Mouse (Mus musculus) urinary bladder, postnatal 10 days (tissue): ENCODE results near the gene Otx2.
"Not testable (repeated sequence)": the region's sequence is repeated elsewhere in the genome, so short reads cannot be mapped to it uniquely, and the experiment has no call there.

Experiments used
- DNase-seq: peaks from one replicate; pipeline ENCODE4 v3.0.0; 2022; ENCODE audit warnings: low spot score

The Otx2 gene

DNA sequence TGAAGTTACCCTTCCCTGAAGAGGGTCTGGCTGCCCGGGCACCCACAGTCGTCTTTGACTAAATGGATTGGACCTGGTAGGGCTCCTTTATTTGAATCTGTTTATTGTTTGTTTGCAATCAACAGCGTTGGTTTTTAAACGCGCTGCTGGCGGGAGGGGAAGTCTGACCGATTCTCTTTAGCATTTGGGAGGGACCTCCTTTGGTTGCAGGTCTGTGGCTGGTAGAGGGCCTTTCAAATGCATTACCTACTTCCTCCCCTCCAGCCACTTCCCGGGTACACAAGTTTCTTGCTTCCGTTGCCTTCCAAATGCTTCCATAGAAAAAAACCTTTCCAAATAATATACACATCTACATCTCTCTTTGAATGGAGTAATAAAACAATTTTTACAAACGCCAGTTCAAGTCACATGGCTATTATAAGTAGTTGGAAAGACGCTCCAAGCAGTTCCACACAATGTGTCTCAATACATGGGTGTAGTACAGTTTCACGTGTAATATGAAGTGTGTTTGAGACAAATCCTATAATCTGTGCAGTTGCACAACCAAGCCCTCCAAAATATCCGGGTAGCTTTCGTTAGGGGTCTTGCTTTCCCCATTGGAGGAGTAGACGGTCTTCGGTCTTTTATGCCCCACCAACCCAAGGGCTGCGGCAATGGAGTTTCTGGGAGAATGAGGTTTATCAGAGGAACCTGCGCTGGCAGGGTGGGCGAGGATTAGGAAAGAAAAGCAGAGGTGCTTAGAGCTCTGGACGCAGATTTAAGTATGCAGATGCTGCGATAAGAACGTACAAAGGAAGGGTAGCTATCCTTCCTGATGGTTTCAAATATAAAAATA, 19.7 kb downstream of the Otx2 start:
- no peak for DNase-seq

DNA sequence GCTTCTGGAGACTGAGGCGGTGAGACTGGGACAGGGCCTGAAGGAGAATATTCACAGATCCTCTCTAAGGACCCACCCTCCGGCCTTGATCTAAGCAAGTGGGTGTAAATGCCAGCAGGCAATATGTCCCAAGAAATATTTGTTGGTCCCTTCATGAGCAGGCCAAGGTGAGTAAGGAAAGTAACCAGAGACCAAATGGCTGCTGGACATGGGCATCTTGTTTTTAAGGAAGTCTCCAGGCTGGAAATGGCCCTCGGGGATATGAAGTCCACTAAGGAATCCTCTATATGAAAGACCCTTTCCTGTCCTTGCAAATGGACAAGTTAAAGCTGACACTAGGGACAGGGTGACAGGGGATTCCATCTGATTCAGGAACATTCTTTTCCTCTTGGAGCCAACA, 20.5 kb downstream of the Otx2 start:
- no peak for DNase-seq

DNA sequence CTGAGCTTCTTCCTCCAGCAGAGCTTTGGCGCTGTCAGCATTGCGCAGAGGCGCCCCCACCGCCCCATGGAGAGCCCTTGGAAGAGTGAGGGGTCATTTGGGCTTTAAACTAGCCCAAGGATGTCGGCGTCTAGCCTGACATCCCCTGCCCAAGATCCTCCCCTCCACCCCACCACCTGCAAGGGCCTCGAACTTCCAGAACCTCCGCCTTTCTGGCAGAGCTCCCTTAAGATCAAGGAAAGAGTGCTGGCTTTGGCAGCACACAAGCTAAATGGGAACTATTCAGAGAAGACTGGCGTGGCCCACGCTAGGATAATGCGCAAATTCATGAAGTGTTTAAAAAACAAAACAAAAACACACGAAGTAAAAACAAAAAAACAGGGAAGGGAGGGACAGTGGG, 21.4 kb downstream of the Otx2 start:
- DNase-seq, result no peak

DNA sequence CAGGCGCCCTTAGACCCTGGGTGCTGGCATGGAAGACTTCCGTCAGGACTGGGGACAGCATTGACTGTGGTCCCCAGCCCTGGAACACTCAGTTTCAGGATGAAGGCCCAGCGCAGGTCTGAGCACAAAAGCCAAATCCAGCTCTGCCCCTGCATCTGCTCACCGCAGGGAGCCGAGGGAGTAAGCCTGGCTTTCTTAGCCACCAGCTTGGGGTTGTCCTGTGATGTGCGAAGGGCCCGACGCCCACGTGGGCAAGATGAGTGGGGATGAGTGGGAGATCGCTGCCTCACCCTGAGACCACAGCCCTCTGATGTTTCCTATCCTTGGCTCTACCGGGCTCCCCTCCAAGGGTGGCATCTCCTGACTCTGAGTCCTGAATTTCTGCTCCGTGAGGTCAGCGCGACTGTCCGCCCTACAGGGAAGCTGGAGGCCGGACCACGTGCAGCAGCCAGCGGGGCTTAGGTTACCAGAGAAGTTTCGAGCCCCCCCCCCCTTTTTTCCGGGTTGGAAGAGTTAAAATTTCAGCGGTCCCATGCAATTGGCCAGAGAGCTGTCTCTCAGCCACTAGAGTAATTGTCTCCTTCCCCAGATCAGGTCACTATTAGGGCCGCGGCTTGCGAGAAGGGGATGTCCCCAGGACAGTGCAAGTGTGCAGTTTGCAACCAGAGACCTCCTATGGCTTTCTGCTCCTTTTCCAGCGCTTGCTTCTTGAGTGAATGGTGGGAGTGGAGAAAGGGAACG, 22.0 kb downstream of the Otx2 start:
- DNase-seq, result no peak

DNA sequence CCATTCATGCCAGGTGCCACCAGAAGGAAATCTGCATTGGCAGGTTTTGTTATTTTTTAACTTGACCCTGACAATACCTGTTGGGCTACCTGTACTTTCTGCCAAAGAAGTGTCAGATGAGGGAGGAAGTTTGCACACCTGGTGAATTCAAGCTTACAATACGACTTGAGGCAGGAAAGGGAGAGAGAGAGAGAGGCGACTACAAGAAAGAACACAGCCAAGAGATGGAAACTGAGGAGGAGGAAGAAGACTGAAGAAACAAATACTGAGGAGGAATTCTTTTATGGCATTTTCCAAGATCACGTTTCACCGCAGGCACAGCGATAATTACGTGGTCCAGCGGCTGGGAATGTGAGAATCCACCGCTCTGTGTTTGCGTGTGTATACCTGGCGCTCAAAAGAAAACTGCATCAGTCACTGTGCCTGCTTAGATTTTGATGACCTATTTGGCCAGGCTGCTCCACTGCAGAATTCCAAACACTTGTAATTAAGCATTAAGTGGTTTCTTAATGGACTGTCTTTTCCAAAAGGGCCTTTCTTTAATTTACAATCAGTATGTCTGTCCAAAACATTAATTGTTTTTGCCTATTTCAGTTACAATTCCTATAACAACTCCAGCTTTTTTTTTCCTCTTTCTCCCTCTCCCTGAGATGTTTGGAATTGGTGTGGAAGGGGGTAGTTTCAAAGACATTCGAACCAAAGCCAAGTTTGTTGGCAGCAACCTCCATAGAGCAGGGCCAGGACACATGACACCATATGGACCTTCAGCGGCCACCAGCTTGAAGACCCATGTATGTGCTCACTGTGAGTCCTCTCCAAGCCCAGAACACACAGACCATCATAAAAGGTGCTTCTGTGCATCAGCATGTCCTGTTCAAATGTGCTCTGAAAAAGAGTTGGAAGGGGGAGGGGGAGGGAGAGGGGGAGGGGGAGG, 31.9 kb downstream of the Otx2 start:
- DNase-seq, result no peak

DNA sequence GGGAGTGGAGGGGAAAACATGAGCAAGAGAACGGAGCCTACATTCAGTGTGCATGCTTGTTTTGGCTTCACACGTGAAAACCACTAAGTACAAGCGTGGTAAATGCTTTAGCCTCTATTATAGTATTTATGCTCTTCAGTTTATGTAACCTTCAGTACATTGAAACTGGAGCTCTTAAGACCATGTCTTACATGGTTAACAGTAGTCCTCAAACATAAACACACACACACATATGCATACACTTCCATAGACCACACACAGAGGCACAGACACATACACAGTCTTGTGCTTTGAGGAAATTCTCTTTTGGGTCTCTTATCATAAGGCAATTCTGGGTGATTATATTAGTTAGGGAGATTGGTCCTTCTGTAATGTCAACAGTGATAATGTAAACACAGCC, 40.5 kb downstream of the Otx2 start:
- no peak for DNase-seq

DNA sequence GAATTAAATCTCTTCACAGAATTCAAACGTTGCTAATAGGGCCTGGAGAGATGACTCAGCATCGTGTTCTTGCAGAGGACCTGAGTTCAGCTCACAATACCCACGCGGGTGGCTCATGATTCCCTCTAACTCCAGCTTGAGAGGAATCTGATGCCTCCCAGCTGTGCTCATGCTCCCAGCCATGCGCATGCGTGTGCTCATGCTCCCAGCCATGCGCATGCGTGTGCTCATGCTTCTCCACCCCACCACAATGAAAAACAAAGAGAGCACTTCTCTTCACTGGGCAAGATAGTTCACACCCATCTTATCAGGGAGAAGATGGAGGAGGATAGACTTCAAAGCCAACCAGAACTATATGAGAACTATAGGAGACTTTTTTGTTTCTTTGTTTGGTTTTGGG, 41.3 kb downstream of the Otx2 start:
- DNase-seq, result no peak

DNA sequence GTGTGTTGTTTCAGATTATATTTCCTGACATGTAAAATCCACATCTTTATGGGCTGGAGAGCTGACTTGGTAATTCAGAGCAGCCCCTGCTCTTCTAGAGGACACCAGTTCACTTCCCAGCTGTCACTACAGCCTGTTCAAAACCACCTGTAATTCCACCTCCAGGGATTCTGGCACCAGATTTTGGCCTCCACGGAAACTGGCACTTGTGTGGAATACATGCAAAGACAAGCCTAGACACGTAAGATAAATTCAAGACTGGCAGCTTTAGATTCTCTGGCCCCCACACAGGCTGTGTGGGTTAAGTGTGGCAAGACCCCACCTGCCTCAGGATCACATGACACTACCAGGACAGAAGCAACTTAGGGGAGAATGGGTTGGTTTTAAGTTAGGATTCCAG, 42.1 kb downstream of the Otx2 start:
- no peak for DNase-seq

DNA sequence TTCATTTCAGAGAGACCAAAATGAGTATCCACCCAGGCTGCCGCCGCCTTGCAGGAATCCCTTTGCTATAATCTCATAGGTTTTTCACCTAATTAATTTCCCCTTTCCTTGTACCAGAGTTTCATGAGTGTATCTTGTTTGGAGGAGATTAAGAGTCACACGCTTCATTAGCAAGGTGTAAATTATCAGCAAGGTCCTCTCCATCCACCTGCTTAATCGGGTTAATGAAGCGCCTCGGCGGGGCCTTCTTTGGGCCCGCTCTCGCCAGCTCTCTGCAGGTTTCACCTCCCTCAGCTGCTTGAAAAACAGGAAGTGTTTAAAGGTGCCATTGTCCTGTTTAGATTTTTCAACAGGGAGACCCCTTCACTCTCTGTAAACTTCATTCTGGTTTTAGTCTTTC, 44.2 kb downstream of the Otx2 start:
- DNase-seq, result no peak

DNA sequence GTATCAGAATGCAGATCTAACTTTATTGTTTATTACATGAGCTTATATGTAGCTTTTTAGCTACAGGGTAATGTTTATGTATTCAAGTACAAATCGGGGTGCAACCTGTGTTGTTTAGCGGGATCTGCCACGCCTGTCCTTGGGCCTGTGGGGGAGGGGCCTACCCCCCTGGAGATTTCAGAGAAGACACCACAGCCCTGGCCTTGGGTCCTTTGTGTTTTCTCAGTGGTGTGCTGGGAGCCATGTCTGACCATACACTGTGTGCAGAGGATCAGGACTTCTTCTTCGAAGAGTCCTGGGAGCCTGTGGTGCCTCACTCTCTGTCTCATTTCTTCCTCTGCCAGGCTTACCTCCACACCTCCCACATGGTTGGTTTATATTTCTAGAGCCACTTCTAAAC, 47.3 kb downstream of the Otx2 start:
- DNase-seq, result no peak

DNA sequence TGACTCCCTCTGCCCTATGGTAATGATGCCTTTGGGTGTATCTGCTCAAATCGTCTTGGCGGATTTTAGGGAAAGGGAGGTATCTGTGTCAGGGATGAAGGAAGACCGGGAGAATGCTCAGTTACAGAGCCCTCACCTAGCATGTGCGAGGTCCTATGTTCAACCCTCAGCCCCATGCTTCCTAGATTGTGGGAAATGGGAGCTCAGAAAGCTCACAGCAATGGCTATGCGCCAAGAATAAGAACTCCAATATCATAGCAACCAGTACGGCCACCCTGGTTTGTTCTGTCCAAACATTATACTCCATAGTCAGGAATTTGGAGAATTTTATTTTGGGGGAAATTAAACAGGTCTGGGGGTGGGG, 48.3 kb downstream of the Otx2 start:
- DNase-seq, result no peak

DNA sequence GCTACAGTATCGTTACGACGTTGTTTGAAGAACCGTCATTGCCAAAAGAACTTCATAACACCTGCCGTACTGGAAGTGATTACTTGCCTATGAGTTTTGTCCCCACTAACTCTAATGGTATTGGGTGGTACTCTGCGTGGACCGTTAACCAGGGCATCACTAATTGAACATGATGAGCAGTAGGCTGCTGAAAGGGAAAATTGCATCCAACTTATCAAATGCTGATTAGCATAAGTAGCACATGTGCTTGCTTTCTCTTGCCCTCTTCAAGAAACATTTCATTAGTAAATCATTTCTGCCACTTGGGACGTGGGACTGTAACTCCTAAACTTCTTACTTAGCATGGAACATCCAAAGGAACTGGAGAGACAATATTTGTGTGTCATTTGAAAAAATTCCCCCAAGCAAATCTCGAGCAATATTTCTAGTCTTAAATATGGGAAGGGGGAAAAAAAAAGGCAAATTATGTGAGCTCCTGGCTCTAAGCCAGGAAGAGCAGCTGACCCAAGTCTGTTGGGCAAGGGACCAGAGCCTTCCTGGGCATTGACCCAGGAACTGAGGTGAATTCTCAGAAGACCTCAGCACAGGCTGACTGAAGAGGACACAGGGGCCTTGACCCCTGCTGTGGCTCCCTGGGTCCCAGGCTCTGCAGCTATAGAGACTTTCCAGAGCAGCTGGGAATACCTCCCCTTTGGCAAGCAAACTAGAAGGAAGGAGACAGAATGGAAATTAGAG, 48.9 kb downstream of the Otx2 start:
- DNase-seq, result no peak

DNA sequence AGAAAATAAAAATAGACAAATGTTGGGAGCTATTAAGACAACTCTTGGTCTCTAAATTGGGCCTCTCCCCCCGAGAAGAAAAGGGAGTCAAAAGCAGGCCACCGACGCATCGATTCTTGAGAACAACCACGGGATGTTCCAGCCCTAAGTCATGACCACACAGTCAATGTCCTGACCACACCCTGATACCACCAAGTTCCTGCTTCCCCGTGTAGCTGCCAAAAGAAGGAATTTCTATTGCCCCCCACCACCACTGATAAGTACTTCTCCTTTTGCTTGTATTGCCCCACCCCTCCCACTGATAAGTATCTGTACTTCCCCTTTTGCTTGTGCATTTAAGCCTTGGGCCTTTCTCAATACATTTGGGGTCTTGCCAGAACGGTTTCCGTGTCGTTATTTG, 50.9 kb downstream of the Otx2 start:
- DNase-seq, result not testable (repeated sequence)

DNA sequence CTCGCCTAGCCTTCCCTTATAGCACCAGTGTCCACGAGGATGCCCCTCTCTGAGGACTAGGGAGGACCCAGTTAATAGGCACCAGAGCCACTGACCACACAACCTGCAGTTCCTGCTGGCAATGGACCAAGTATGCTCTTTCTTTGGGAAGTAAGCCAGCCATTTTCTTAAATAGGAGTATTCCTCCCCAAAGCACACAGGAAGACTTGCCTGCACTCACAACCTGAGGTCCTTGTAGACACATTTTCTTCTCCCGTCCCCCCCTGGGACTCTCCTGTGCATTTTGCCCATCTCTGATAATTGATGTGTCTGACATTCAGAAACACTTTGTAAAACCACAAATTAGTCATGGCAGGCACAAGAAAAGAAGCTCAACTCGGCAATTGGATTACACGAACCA, 57.3 kb downstream of the Otx2 start:
- DNase-seq, result no peak

DNA sequence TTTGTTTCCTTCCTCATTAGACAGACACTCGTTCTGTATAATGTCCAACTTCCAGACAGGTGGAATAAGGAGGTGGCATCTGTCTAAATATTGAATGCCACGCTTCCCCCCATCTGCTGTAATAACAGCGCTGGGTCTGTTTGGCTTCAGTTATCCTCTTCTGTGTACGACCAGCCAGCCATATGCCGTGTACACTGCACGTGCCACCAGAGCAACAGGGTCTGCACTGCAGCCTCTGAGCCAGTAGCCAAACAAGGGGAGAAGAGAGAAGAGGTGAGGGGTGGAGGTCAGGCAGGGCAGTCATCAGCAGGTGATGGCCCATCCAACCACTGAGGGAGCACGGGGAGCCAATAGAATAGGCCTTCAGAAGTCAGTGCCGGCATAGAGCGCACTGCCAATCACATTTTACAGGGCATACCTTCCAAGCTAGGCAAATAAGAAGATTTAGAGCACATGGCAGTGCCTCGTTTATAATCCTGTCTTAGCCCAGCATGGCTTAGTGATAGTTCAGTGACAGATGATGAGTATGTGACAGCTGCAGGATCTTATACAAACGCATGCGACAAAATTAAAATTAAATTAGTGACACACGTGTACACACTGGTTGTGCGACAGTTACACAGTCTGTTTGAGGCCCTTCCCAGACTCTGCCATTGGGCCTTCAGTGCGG, 64.8 kb downstream of the Otx2 start:
- no peak for DNase-seq
